Mouse (Mus musculus) gastrocnemius, postnatal 36 days (tissue): ENCODE measurements at regions not wholly inside any gene's neighbourhood (a gene's known extent, or its start where the extent isn't known, plus 50 kb on each side); places are given as distances from the start of the nearest gene placed in this dataset.

Source experiments
- DNase-seq, 2 experiments: peaks; one replicate each; pipeline ENCODE4 v3.0.0; 2022
- intact Hi-C: fragments of 180-260 bp; cut with DNase I; formaldehyde crosslinking; loops from one replicate; pipeline ENCODE4 v1.15.1; 2025

GRCm38 (mm10) chr11:18582781-18583161, 436.0 kb downstream of the Meis1 start:
- DNase-seq = no peak
- intact Hi-C loops = no loop called here

- intact Hi-C loops = no loop called here
- no peak for DNase-seq
Measured at GRCm38 (mm10) chr11:18581997-18582780, 436.6 kb downstream of the Meis1 start.

- no peak for DNase-seq
- intact Hi-C loops = no loop called here
Measured at GRCm38 (mm10) chr11:18581078-18581800, 437.5 kb downstream of the Meis1 start.

- intact Hi-C loops = no loop called here
- no peak for DNase-seq
Measured at GRCm38 (mm10) chr11:18571557-18572209, 447.1 kb downstream of the Meis1 start.

- intact Hi-C loops = no loop called here
- DNase-seq = no peak
Measured at GRCm38 (mm10) chr11:18563011-18563410, 455.8 kb downstream of the Meis1 start.

GRCm38 (mm10) chr11:18558665-18559064, 460.1 kb downstream of the Meis1 start:
- no peak for DNase-seq
- intact Hi-C loops = no loop called here

GRCm38 (mm10) chr11:18535592-18535857, 483.3 kb downstream of the Meis1 start:
- DNase-seq = no peak
- intact Hi-C loops = no loop called here

GRCm38 (mm10) chr11:18534807-18535591, 483.8 kb downstream of the Meis1 start:
- no peak for DNase-seq
- intact Hi-C loops = no loop called here

- intact Hi-C loops = no loop called here
- DNase-seq = peak in 1 of 2 experiments; percentile 5
Measured at GRCm38 (mm10) chr11:18531264-18532110, 487.3 kb downstream of the Meis1 start.

- intact Hi-C loops = no loop called here
- no peak for DNase-seq
Measured at GRCm38 (mm10) chr11:18528568-18528967, 490.2 kb downstream of the Meis1 start.

- no peak for DNase-seq
Measured at GRCm38 (mm10) chr11:18495108-18495757, 523.6 kb downstream of the Meis1 start.

GRCm38 (mm10) chr11:18493981-18494380, 524.8 kb downstream of the Meis1 start:
- DNase-seq = no peak

More at GRCm38 (mm10) chr11:18495108-18495757, 523.6 kb downstream of the Meis1 start:
- intact Hi-C loops = no loop called here

GRCm38 (mm10) chr11:18493086-18493485, 525.7 kb downstream of the Meis1 start:
- intact Hi-C loops = no loop called here
- DNase-seq = no peak

More at GRCm38 (mm10) chr11:18493981-18494380, 524.8 kb downstream of the Meis1 start:
- intact Hi-C loops = no loop called here

- intact Hi-C loops = no loop called here
- DNase-seq = no peak
Measured at GRCm38 (mm10) chr11:18489517-18490256, 529.1 kb downstream of the Meis1 start.

GRCm38 (mm10) chr11:18478841-18479240, 525.2 kb upstream of the Etaa1 start:
- DNase-seq = no peak
- intact Hi-C loops = no loop called here

GRCm38 (mm10) chr11:18451271-18451670, 497.6 kb upstream of the Etaa1 start:
- intact Hi-C loops = no loop called here
- DNase-seq = no peak

GRCm38 (mm10) chr11:18448879-18449278, 495.2 kb upstream of the Etaa1 start:
- no peak for DNase-seq
- intact Hi-C loops = no loop called here

GRCm38 (mm10) chr11:18444600-18444999, 490.9 kb upstream of the Etaa1 start:
- intact Hi-C loops = no loop called here
- no peak for DNase-seq

GRCm38 (mm10) chr11:18444101-18444500, 490.4 kb upstream of the Etaa1 start:
- intact Hi-C loops = no loop called here
- DNase-seq = no peak
